Mouse (Mus musculus) lung, adult 2 months (tissue): ENCODE results near the gene Nmral1. TPM values are rescaled to one million over a fixed set of nuclear protein-coding genes. Genes with fewer than 3 reads are reported as not detected.
"Not testable (repeated sequence)": the region's sequence is repeated elsewhere in the genome, so short reads cannot be mapped to it uniquely, and the experiment has no call there.

ENCODE experiments used
- DNase-seq: peaks from one replicate; pipeline ENCODE4 v3.0.0; 2022
- H3K4me1 ChIP-seq: fragments of 200-500 bp; 2 replicates; pipeline ENCODE4 v1.6.1; 2011; ENCODE audit warnings: low read length; ENCODE audit not compliant: control insufficient read depth, insufficient read depth
- H3K4me3 ChIP-seq: fragments of 200-500 bp; replicated peaks from 2 replicates; pipeline ENCODE3; 2011; ENCODE audit warnings: low read depth, mild to moderate bottlenecking, control low read depth, low read length; ENCODE audit errors: extremely low read depth
- CTCF ChIP-seq: fragments of 200-500 bp; IDR thresholded peaks from 2 replicates; pipeline ENCODE4 v1.5.1; 2011; ENCODE audit warnings: mild to moderate bottlenecking, low read length, control low read depth; ENCODE audit not compliant: insufficient read depth
- POLR2A ChIP-seq: fragments of 200-500 bp; IDR thresholded peaks from 2 replicates; pipeline ENCODE4 v1.6.1; 2011; ENCODE audit warnings: low read depth, mild to moderate bottlenecking, control low read depth, low read length, borderline replicate concordance; ENCODE audit errors: extremely low read depth
- WGBS: fragments of 180-500 bp; shearing (Covaris S2); methylation state at CpG from one replicate; pipeline ENCODE4 v1.1.7; 2018; 5-methylcytosine and 5-hydroxymethylcytosine counted together
- polyA plus RNA-seq: library from polyadenylated mRNA; depleted of rRNA; stranded (reverse); fragments of >200 nt; gene quantifications from 2 replicates; pipeline ENCODE4 v1.2.3, GENCODE M21; 2012; rRNA removed

Gene Nmral1
- 4.4 and 5.2 TPM in 2 replicates for polyA plus RNA-seq

DNA sequence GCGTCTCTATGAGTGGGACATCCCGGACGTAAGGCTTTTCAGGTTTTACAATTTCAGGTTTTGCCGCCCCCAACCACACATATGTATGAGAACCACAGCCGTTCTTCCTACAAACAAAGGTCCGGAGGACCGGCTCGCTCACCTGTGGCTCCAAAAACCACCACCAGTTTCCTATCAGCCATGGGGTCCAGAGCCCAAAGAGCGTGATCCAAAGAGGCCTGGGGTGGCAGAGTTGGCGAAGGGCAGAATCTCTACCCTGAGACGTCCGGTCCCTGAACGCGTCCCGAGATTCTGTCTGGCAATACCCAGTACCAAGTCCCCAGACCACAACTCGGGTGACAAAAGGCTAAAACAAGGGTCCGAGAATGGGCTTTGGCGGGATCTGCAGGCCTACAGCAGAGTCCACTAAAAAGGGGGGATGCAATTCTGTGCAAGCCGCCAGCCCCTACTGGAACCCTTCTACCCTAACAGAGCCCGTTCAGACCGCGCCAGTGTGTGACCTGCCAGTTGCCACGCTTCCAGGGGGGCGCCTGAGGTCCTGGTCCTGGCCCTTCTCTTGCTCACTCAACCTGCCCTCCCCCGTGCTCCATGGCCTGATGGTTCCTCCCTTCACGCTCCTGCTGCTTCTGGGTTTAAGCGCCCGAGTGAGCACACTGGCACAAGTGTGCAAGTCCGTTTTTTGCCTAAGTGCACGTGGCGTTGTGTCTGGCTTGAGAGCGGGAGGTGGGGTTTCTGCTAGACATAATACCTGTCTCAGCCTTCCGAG is at the start of gene Nmral1:
Gene Nmral1, minus strand, starts transcription at position 604 of the 766 bp plus-strand sequence.
- Histone ChIP-seq H3K4me3 (peak within 1 kb of the TSS; percentile 68), H3K4me1 (no peaks in the 10 kb centered on the region; the same call in 1 of the 2 replicates)
- peak; percentile 61 for DNase-seq
- WGBS, result 15% methylated on average over 33 of the region's 33 CpGs
- peak; percentile 23; the same call in 1 of the 2 replicates for TF ChIP-seq POLR2A
- no peak for TF ChIP-seq CTCF

DNA sequence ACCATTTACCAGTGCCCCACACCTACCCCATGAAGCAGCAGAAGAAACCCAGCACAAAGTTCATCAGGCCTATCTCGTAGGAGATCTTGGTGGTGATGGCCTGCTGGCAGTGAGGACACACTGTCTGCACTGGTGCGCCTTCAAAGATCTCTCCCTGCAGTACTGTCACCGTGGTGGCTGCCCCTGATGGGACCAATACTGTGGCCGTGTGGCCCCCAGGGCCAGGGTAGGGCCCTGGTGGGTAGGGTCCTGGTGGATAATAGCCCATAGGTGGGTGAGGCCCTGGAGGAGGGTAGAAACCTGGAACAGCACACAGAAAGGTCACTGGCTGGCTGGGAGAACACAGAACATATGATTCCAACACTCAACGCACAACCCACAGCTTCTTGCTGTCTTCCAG is 49.6 kb upstream of the Nmral1 start:
- no peak overlapping the region for H3K4me3 ChIP-seq
- no peak for DNase-seq
- TF ChIP-seq POLR2A (no peak), CTCF (no peak)
- 86% methylated on average over 5 of the region's 5 CpGs for WGBS
- H3K4me1 ChIP-seq, result peaks cover 3% of the 10 kb centered on the region; the same call in 1 of the 2 replicates

DNA sequence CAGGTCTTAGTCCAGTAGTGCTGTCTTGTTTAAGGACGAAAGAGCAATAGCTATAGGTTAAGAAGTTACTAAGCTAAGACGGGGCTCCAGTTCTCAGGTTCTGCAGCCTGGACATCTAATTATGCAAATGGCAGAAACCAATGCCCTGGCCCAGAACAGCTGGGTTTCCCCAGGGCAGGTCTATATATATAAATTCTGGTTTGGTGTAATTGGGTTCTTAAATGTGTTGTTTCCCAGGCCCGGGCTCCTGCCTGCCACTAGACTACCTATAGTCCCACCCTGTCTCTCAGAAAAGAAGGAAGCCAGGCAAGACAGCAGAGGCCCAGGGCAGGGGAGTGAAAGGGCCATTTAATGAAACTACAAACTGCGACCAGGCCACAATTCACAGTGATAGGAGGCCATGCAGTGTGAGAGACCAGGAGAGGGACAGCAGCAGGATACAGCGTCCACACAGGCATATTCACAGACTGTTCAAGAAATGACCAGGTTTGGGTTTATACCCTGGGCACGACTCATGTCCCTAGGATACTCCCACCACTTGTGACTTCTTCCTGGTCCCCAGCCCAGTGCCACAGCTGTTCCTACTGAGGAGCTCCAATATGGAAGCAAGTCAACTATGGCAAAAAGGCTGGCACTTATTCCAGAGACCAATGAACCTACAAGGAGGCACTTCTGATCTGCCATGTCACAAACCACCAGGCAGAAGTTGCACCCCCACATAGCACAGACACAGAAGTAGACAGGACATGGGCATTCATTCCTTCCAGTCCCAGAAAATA is 48.0 kb upstream of the Nmral1 start:
- WGBS, result 85% methylated on average over 6 of the region's 6 CpGs
- Histone ChIP-seq H3K4me3 (no peak overlapping the region), H3K4me1 (peaks cover 3% of the 10 kb centered on the region; the same call in 1 of the 2 replicates)
- DNase-seq, result no peak
- TF ChIP-seq CTCF (no peak), POLR2A (no peak)

DNA sequence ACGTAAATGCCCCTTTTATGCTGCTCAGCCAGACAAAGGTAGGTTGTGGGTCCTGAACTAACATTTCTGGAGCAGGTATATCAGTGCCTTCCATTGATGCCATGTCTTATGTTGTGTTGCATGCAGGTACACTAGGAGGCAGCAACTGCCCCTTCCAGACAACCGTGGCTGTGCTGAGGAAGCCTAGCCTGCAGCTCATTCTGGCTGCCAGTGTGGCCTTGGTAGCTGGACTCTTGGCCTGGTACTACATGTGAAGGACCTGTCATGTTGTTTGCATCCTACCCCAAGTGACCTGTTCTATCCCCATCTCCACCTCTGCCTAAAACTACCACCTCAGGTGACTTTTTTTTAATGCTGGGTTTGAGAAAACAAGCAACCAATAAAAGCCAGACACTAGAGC is 46.7 kb upstream of the Nmral1 start:
- H3K4me1 ChIP-seq, result peaks cover 3% of the 10 kb centered on the region; the same call in 1 of the 2 replicates
- 90% methylated on average over 2 of the region's 2 CpGs for WGBS

DNA sequence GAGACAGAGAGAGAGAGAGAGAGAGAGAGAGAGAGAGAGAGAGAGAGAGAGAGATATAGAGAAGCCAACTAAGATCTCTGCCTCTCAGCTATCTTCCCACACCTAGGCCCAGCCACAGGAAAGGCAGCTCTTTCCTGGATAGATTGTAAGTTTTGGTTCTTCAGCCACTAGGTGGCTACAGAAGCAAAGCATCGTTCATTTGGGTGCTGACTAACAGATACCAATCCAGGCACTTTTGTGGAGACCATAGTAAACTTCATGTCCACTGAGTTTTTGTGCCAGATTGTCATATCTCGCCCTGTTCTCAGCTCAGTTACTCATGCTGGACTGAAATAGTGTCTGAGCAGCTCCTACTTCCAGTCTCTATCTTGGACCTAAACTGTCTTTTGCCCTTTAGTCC is 44.1 kb upstream of the Nmral1 start:
- no peak overlapping the region for H3K4me3 ChIP-seq
- WGBS, result 20% methylated on average over 2 of the region's 2 CpGs
- DNase-seq, result no peak
- H3K4me1 ChIP-seq, result peaks cover 3% of the 10 kb centered on the region; the same call in 1 of the 2 replicates
- TF ChIP-seq POLR2A (no peak), CTCF (no peak)

More for the DNA sequence above, 46.7 kb upstream of the Nmral1 start:
- DNase-seq, result no peak
- no peak overlapping the region for H3K4me3 ChIP-seq
- no peak for TF ChIP-seq POLR2A
- no peak for TF ChIP-seq CTCF

DNA sequence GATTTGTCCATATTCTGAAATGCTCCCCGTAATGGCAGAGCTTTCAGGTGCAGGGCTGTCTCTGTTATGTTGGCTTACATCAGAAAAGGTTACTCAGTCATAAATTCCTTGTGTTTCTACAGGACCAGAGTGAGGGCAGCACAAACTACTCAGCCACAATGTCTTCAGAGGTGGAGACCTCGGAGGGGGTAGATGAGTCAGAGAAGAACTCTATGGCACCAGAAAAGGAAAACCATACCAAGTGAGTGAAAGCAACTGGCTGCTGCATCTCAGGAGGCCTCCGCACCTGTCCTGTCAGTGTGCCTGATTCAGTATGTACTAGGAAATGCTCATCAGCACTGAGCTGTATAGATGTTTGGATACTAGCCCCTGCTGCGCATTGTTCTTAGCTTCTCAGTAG is 43.3 kb upstream of the Nmral1 start:
- TF ChIP-seq POLR2A (no peak), CTCF (no peak)
- WGBS, result 87% methylated on average over 4 of the region's 4 CpGs
- DNase-seq, result no peak
- Histone ChIP-seq H3K4me3 (no peak overlapping the region), H3K4me1 (peaks cover 3% of the 10 kb centered on the region; the same call in 1 of the 2 replicates)

DNA sequence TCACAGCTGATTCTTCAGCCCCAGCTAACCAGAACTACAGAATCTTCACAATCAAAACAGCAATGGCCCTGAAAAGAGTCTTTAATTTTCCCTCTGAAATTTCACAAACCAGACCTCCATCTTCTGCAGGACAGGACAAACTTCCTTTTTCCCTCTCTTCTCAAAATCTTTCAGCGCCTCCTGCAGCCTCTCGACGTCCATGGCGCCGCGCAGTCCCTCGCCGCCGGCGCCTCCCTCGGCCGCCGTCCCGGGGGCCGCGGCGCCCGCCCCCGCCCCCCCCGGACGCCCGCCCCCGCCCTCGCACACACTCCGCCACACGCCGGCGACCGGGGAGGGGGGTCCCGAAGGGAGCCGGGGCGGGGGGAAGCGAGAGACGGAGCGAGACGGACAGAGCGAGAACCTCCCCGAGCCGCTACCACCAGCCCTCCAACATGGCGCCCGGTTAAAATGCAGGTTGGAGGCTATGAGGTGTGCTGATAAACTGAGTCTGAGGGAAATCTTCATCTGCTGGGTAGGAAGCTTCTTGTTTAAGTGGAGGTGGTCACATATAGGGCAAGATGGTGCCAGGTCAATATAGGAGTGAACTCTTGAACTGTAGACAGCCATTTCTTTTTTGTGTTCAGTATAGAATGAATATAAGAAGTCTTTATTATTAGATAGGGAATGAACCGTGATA is 37.6 kb upstream of the Nmral1 start:
- 2% methylated on average over 41 of the region's 42 CpGs for WGBS
- not testable (repeated sequence) for H3K4me1 ChIP-seq, DNase-seq
- H3K4me3 ChIP-seq, result peak overlapping the region; percentile 44

DNA sequence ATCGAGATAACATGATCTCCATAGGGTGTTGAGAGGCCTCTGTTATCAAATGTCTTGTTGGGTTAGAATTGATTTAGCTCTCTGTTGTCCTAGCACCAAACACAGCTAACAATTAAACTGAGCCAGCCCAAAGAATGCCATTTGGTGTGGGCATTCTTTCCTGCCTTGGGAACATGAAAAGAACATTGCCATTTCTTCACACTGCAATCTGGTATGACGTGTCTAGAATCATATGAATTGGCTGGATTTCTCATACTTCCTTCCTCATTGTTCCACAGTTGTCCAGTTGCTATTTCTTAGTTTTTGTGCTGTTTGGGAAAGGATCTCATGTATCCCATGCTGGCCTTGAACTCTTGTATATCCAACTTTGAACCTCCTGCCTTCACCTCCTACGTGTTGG is 34.9 kb upstream of the Nmral1 start:
- WGBS, result 67% methylated on average over 3 of the region's 3 CpGs
- Histone ChIP-seq H3K4me1 (peaks cover 5% of the 10 kb centered on the region; the same call in 1 of the 2 replicates), H3K4me3 (no peak overlapping the region)
- DNase-seq, result no peak
- TF ChIP-seq CTCF (no peak), POLR2A (no peak)

DNA sequence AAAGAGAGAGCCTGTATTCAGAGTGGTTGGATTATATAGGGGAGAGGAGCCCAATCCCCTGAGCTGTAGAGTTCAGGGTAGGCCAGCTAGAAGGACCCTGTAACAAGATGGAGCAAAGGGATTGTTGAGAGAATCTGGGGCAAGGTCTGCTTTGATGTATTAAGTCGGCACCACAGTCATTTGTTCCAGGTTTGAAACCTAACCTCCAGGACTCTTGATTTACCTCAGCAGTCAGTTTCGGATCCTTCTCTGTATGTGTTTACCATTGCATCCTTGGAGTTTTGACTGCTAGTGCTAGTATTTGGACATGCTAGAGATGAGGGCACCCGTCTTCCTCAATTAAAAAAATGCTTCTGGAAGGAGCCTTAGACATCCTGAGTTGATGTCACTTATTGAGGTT is 33.0 kb upstream of the Nmral1 start:
- no peak for TF ChIP-seq CTCF
- no peak for TF ChIP-seq POLR2A
- Histone ChIP-seq H3K4me3 (no peak overlapping the region), H3K4me1 (peaks cover 5% of the 10 kb centered on the region; the same call in 1 of the 2 replicates)
- DNase-seq, result no peak
- 85% methylated on average over 3 of the region's 3 CpGs for WGBS

DNA sequence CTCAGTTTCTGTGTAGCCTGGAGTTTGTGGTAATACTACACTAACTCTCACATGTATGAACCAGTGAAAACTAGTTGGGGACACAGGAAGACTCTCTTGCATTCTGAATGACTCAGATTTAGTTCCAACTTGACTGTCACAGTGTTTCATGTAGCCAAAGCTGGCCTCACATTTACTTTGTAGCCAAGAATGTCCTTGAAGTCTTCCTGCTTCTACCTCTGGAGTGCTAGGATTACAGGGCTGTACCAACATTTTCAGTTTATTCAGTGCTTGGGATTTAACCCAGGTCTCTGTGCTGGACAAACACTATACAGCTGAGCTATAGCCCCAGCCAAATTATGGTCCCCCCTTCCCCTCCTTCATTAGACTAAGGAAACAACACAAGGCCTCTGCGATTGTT is 23.0 kb upstream of the Nmral1 start:
- H3K4me3 ChIP-seq, result no peak overlapping the region
- TF ChIP-seq CTCF (no peak), POLR2A (no peak)
- DNase-seq, result no peak
- 62% methylated on average over 1 of the region's 1 CpGs for WGBS
- H3K4me1 ChIP-seq, result peaks cover 7% of the 10 kb centered on the region
